Mouse (Mus musculus): ENCODE measurements around the gene Gm45062.

DNA sequence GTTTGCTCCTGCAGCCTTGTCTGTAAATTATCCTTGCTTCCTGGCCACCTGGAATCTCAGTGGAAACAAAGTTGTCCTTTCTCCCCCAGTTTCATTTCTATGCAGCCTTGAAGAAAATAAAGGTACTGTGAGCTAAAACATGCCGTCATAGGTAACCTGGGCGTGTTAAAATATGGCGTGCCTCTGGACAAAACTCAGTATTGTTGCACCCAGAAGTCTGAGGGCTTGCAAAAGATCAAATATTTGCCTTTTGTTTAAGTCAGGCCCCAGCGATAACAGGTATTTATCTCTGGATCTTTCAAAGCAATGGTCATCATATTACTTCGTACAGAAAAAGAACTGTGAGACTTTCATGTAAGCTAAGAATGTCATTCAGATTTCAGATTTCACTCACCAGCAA is 206.7 kb downstream of the Gm45062 start:
- TF ChIP-seq CTCF (IDR thresholded peaks at IDR 0.05; ENCODE audit: borderline replicate concordance, extremely low read depth, insufficient read depth, insufficient read length) (no peak), POLR2A (IDR thresholded peaks at IDR 0.05; ENCODE audit: borderline replicate concordance, extremely low read depth, insufficient read depth, insufficient read length, poor library complexity, severe bottlenecking) (no peak)

Data from brain, embryonic 14.5 days (tissue).